Mouse (Mus musculus): ENCODE data around the gene Rfk. TPM values are rescaled to one million over a fixed set of nuclear protein-coding genes. Genes with fewer than 3 reads are reported as not detected.

Gene Rfk
- polyA plus RNA-seq (2015; fragmentation: Nextera tagmentation; extraction: Ambion mirVana) = 48.8 and 49.8 TPM in 2 replicates

- H3K27me3 ChIP-seq (ENCODE audit: control insufficient read depth, insufficient read depth, low read depth, low read length) = no peaks in the 10 kb centered on the region
Measured at GRCm38 (mm10) chr19:17393841-17394591, at the start of gene Rfk. Gene Rfk, plus strand, starts transcription at chr19:17394043.

GRCm38 (mm10) chr19:17344881-17345280, 49.0 kb upstream of the Rfk start:
- Histone ChIP-seq H3K36me3 (ENCODE audit: control insufficient read depth, insufficient read depth) (peaks cover 4% of the 10 kb centered on the region; the same call in 1 of the 2 replicates), H3K4me2 (ENCODE audit: low read depth, low read length) (no peak overlapping the region), H3K27ac (ENCODE audit: low read length) (no peak overlapping the region), H3K4me3 (ENCODE audit: low read depth, low read length) (no peak overlapping the region), H3K27me3 (ENCODE audit: control insufficient read depth, insufficient read depth, low read depth, low read length) (no peaks in the 10 kb centered on the region), H3K9ac (ENCODE audit: low read depth, low read length) (no peak overlapping the region), H3K4me1 (ENCODE audit: control insufficient read depth, low read depth, low read length) (peaks cover 49% of the 10 kb centered on the region), H3K9me3 (replicated peaks; ENCODE audit: control insufficient read depth, low read length) (no peaks in the 10 kb centered on the region)
- no peak for ATAC-seq (ENCODE audit: low read depth)
- WGBS (ENCODE audit: insufficient replicate concordance) = 38% methylated on average over 7 of the region's 7 CpGs

More at GRCm38 (mm10) chr19:17393841-17394591, at the start of gene Rfk:
- Histone ChIP-seq H3K9me3 (replicated peaks; ENCODE audit: control insufficient read depth, low read length) (no peaks in the 10 kb centered on the region), H3K4me2 (ENCODE audit: low read depth, low read length) (peak within 1 kb of the TSS; percentile 72), H3K4me3 (ENCODE audit: low read depth, low read length) (peak within 1 kb of the TSS; percentile 92), H3K27ac (ENCODE audit: low read length) (peak within 1 kb of the TSS; percentile 85), H3K4me1 (ENCODE audit: control insufficient read depth, low read depth, low read length) (peaks cover 25% of the 10 kb centered on the region), H3K36me3 (ENCODE audit: control insufficient read depth, insufficient read depth) (peaks cover 7% of the 10 kb centered on the region; the same call in 1 of the 2 replicates), H3K9ac (ENCODE audit: low read depth, low read length) (peak within 1 kb of the TSS; percentile 95)
- under 1% methylated on average over 73 of the region's 83 CpGs for whole genome bisulfite sequencing (ENCODE audit: insufficient replicate concordance)
- peak; percentile 98 for ATAC-seq (ENCODE audit: low read depth)

GRCm38 (mm10) chr19:17346716-17347474, 46.9 kb upstream of the Rfk start:
- WGBS (ENCODE audit: insufficient replicate concordance) = 85% methylated on average over 3 of the region's 3 CpGs
- Histone ChIP-seq H3K36me3 (ENCODE audit: control insufficient read depth, insufficient read depth) (peaks cover 8% of the 10 kb centered on the region), H3K27me3 (ENCODE audit: control insufficient read depth, insufficient read depth, low read depth, low read length) (no peaks in the 10 kb centered on the region), H3K4me3 (ENCODE audit: low read depth, low read length) (no peak overlapping the region), H3K4me2 (ENCODE audit: low read depth, low read length) (no peak overlapping the region), H3K4me1 (ENCODE audit: control insufficient read depth, low read depth, low read length) (peaks cover 61% of the 10 kb centered on the region), H3K9ac (ENCODE audit: low read depth, low read length) (no peak overlapping the region), H3K27ac (ENCODE audit: low read length) (no peak overlapping the region), H3K9me3 (replicated peaks; ENCODE audit: control insufficient read depth, low read length) (no peaks in the 10 kb centered on the region)
- ATAC-seq (ENCODE audit: low read depth) = no peak

- H3K4me2 ChIP-seq (ENCODE audit: low read depth, low read length) = no peak overlapping the region
Measured at GRCm38 (mm10) chr19:17347852-17348251, 46.0 kb upstream of the Rfk start.

GRCm38 (mm10) chr19:17353727-17354126, 40.1 kb upstream of the Rfk start:
- peak overlapping the region; percentile 93; the same call in 1 of the 2 replicates for H3K9ac ChIP-seq (ENCODE audit: low read depth, low read length)
- peaks cover 8% of the 10 kb centered on the region for H3K36me3 ChIP-seq (ENCODE audit: control insufficient read depth, insufficient read depth)
- peak overlapping the region; percentile 84 for H3K4me3 ChIP-seq (ENCODE audit: low read depth, low read length)
- H3K4me2 ChIP-seq (ENCODE audit: low read depth, low read length) = peak overlapping the region; percentile 75
- peaks cover 47% of the 10 kb centered on the region for H3K4me1 ChIP-seq (ENCODE audit: control insufficient read depth, low read depth, low read length)
- no peak for ATAC-seq (ENCODE audit: low read depth)
- H3K9me3 ChIP-seq (replicated peaks; ENCODE audit: control insufficient read depth, low read length) = no peaks in the 10 kb centered on the region
- peak overlapping the region; percentile 46; the same call in 1 of the 2 replicates for H3K27ac ChIP-seq (ENCODE audit: low read length)
- no peaks in the 10 kb centered on the region for H3K27me3 ChIP-seq (ENCODE audit: control insufficient read depth, insufficient read depth, low read depth, low read length)
- 75% methylated on average over 8 of the region's 8 CpGs for WGBS (ENCODE audit: insufficient replicate concordance)

More at GRCm38 (mm10) chr19:17347852-17348251, 46.0 kb upstream of the Rfk start:
- ATAC-seq (ENCODE audit: low read depth) = no peak
- Histone ChIP-seq H3K4me1 (ENCODE audit: control insufficient read depth, low read depth, low read length) (peaks cover 62% of the 10 kb centered on the region), H3K27me3 (ENCODE audit: control insufficient read depth, insufficient read depth, low read depth, low read length) (no peaks in the 10 kb centered on the region), H3K27ac (ENCODE audit: low read length) (no peak overlapping the region), H3K9me3 (replicated peaks; ENCODE audit: control insufficient read depth, low read length) (no peaks in the 10 kb centered on the region), H3K4me3 (ENCODE audit: low read depth, low read length) (no peak overlapping the region), H3K9ac (ENCODE audit: low read depth, low read length) (no peak overlapping the region), H3K36me3 (ENCODE audit: control insufficient read depth, insufficient read depth) (peaks cover 8% of the 10 kb centered on the region)
- 63% methylated on average over 2 of the region's 2 CpGs for WGBS (ENCODE audit: insufficient replicate concordance)

GRCm38 (mm10) chr19:17354362-17354761, 39.5 kb upstream of the Rfk start:
- H3K9me3 ChIP-seq (replicated peaks; ENCODE audit: control insufficient read depth, low read length) = no peaks in the 10 kb centered on the region
- peak; percentile 51 for ATAC-seq (ENCODE audit: low read depth)
- H3K4me3 ChIP-seq (ENCODE audit: low read depth, low read length) = peak overlapping the region; percentile 84
- peaks cover 5% of the 10 kb centered on the region; the same call in 1 of the 2 replicates for H3K36me3 ChIP-seq (ENCODE audit: control insufficient read depth, insufficient read depth)
- H3K4me2 ChIP-seq (ENCODE audit: low read depth, low read length) = peak overlapping the region; percentile 75
- H3K4me1 ChIP-seq (ENCODE audit: control insufficient read depth, low read depth, low read length) = peaks cover 47% of the 10 kb centered on the region
- H3K9ac ChIP-seq (ENCODE audit: low read depth, low read length) = peak overlapping the region; percentile 93
- 36% methylated on average over 4 of the region's 4 CpGs for WGBS (ENCODE audit: insufficient replicate concordance)
- H3K27ac ChIP-seq (ENCODE audit: low read length) = peak overlapping the region; percentile 92
- H3K27me3 ChIP-seq (ENCODE audit: control insufficient read depth, insufficient read depth, low read depth, low read length) = no peaks in the 10 kb centered on the region

GRCm38 (mm10) chr19:17354797-17355196, 39.0 kb upstream of the Rfk start:
- peak; percentile 66 for ATAC-seq (ENCODE audit: low read depth)
- 13% methylated on average over 4 of the region's 4 CpGs for WGBS (ENCODE audit: insufficient replicate concordance)
- Histone ChIP-seq H3K27ac (ENCODE audit: low read length) (peak overlapping the region; percentile 92), H3K4me1 (ENCODE audit: control insufficient read depth, low read depth, low read length) (peaks cover 45% of the 10 kb centered on the region), H3K36me3 (ENCODE audit: control insufficient read depth, insufficient read depth) (peaks cover 5% of the 10 kb centered on the region; the same call in 1 of the 2 replicates), H3K9me3 (replicated peaks; ENCODE audit: control insufficient read depth, low read length) (no peaks in the 10 kb centered on the region), H3K4me2 (ENCODE audit: low read depth, low read length) (peak overlapping the region; percentile 75), H3K27me3 (ENCODE audit: control insufficient read depth, insufficient read depth, low read depth, low read length) (no peaks in the 10 kb centered on the region), H3K9ac (ENCODE audit: low read depth, low read length) (peak overlapping the region; percentile 93), H3K4me3 (ENCODE audit: low read depth, low read length) (peak overlapping the region; percentile 84)

GRCm38 (mm10) chr19:17355361-17355760, 38.5 kb upstream of the Rfk start:
- WGBS (ENCODE audit: insufficient replicate concordance) = 6% methylated on average over 4 of the region's 4 CpGs
- peak overlapping the region; percentile 92 for H3K27ac ChIP-seq (ENCODE audit: low read length)

More at GRCm38 (mm10) chr19:17355361-17355760, 38.5 kb upstream of the Rfk start:
- H3K9ac ChIP-seq (ENCODE audit: low read depth, low read length) = peak overlapping the region; percentile 93
- peak overlapping the region; percentile 75 for H3K4me2 ChIP-seq (ENCODE audit: low read depth, low read length)
- peak overlapping the region; percentile 84 for H3K4me3 ChIP-seq (ENCODE audit: low read depth, low read length)
- H3K27me3 ChIP-seq (ENCODE audit: control insufficient read depth, insufficient read depth, low read depth, low read length) = no peaks in the 10 kb centered on the region
- H3K4me1 ChIP-seq (ENCODE audit: control insufficient read depth, low read depth, low read length) = peaks cover 42% of the 10 kb centered on the region
- peaks cover 4% of the 10 kb centered on the region; the same call in 1 of the 2 replicates for H3K36me3 ChIP-seq (ENCODE audit: control insufficient read depth, insufficient read depth)
- ATAC-seq (ENCODE audit: low read depth) = peak; percentile 23; the same call in 1 of the 2 replicates
- H3K9me3 ChIP-seq (replicated peaks; ENCODE audit: control insufficient read depth, low read length) = no peaks in the 10 kb centered on the region
